Mouse (Mus musculus) adrenal gland, adult 10 weeks (tissue): ENCODE results near the gene Ube2d2b. TPM values are rescaled to one million over a fixed set of nuclear protein-coding genes. Genes with fewer than 3 reads are reported as not detected.

Experiments used
- polyA plus RNA-seq: library from polyadenylated mRNA; stranded (reverse); fragments of 350-450 nt; fragmentation: Illumina TruSeq; extraction: RNeasy Lipid Tissue Mini Kit (QIAGEN cat#74804); gene quantifications from one replicate; pipeline ENCODE4 v1.2.3, GENCODE M21; 2014; ENCODE audit warnings: low read depth, low replicate concordance

The Ube2d2b gene
- not detected for polyA plus RNA-seq

GRCm38 (mm10) chr5:107829998-107830560 lies at the start of gene Ube2d2b:
Gene Ube2d2b (plus strand): TSS chr5:107830099.

GRCm38 (mm10) chr5:107874561-107875260 lies 44.8 kb downstream of the Ube2d2b start, which contains the start of gene Evi5:
Gene Evi5 (minus strand): TSS chr5:107875107.

Other genes with a start within 250 kb of the Ube2d2b start
- 31.8 TPM for gene Rpap2, start 232.7 kb upstream of the Ube2d2b start, polyA plus RNA-seq
- 33.1 TPM for gene Glmn, start 232.2 kb upstream of the Ube2d2b start, polyA plus RNA-seq
- not detected for gene Gfi1, start 104.1 kb upstream of the Ube2d2b start, polyA plus RNA-seq
- 168 TPM for gene Evi5, start 45.0 kb downstream of the Ube2d2b start, polyA plus RNA-seq
- gene Rpl5, start 70.4 kb downstream of the Ube2d2b start, polyA plus RNA-seq: 499 TPM
- 24.6 TPM for gene Fam69a, start 157.0 kb downstream of the Ube2d2b start, polyA plus RNA-seq
- 53.7 TPM for gene Mtf2, start 235.6 kb downstream of the Ube2d2b start, polyA plus RNA-seq